Mouse (Mus musculus) ES-Bruce4 (cell line): ENCODE data around the gene Plagl1.

Experiments
- CTCF ChIP-seq: IDR thresholded peaks from one replicate; pipeline ENCODE4 v1.8.1; 2011; ENCODE audit warnings: low read depth, low read length
- POLR2A ChIP-seq: IDR thresholded peaks from one replicate; pipeline ENCODE4 v1.8.1; 2011; ENCODE audit warnings: low read length; ENCODE audit not compliant: insufficient read depth

DNA sequence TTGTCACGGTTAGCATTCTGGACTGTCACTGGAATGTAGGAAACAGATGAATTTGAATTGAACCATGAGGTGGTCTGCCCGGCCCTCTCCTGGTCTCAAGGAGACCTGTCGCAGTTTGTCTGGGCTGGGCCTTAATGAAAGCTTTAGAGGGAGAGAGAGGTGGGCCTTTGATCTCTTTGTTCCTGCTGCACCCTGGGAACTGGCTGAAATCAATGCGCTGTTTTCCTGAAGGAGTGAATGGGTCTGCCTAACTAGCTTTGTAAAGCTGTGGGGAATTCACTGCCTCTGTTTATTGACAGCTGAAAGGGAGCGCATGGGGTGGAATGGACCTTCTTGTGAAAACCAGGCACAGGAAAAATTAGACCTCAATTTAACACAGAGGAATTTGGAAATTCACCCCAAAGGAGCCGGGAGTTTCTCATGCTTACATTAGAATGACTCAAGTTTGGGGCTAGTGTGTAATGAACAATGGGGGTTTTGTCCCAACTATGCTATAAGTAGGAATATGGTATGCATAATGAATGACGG, 47.8 kb downstream of the Plagl1 start:
- TF ChIP-seq POLR2A (no peak), CTCF (no peak)
